Mouse (Mus musculus): ENCODE data around the gene Kcnh4.

DNA sequence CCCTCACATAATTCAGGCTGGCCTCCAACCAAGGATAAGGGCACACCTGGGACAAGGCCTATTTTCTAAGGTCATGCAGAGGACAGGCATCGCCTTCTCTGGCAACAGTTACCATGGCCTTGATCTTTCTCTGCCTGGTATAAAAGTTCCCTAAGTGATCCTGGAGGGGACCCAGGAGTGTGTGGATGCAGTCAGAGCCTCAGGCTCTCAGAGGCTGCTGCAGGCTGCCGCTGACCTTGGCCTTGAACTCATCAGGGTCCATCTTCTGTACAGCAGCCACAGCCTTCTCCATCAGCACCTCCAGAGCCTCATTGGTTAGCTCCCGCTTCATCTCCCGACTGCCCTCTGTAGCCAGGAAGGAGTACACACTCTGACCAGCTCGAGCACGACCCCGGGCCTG is 61.8 kb downstream of the Kcnh4 start:
- TF ChIP-seq CTCF (IDR thresholded peaks at IDR 0.05; ENCODE audit: borderline replicate concordance, insufficient read depth, low read depth, low read length) (no peak), POLR2A (IDR thresholded peaks at IDR 0.05; ENCODE audit: borderline replicate concordance, insufficient read depth, low read length) (no peak)
